Mouse (Mus musculus): ENCODE measurements around the gene Ifna14.
"Not testable (repeated sequence)": the region's sequence is repeated elsewhere in the genome, so short reads cannot be mapped to it uniquely, and the experiment has no call there.

Ifna14 gene

DNA sequence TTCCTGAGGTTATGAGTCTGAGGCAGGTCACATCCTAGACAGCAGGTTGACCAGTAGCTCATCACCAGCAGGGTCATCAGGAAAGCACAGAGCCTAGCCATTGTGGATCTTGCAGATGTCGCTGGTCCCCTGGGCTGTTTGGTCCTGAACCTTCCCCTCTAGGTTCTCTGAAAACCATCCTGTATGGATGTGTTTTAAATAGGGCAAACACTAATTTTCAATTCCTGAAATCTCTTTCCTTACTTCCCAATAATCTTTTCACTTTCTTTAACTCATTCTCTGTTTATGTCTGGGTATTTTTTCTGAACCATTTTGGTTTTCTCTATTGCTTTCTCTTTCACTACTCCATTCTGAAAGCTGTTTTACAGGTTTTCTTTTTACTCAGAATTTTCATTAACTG, at the start of gene Ifna14:
Gene Ifna14, minus strand, starts transcription at position 101 of the 400 bp plus-strand sequence.
- H3K27me3 ChIP-seq (ENCODE audit: control insufficient read depth, insufficient read depth, low read length, poor library complexity, severe bottlenecking): no peaks in the 10 kb centered on the region
- DNase-seq (ENCODE audit: low read depth, low spot score): no peak
- H3K36me3 ChIP-seq (ENCODE audit: control insufficient read depth, insufficient read depth, low read length, poor library complexity, severe bottlenecking): no peaks in the 10 kb centered on the region

DNA sequence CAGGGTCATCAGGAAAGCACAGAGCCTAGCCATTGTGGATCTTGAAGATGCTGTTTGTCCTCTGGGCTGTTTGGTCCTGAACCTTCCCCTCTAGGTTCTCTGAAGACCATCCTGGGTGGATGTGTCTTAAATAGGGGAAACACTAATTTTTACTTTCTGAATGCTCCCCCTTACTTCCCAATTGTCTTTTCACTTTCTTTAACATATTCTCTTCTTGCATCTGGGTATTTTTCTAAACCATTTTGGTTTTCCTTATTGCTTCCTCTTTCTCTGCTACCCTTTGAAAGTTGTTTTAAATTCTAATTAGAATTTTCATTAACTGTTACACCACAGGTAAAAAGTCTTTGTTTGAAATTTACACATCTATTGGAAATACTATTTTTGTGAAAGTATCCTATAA, 31.7 kb upstream of the Ifna14 start, which contains the start of gene Ifna12:
Gene Ifna12, minus strand, starts transcription at position 101 of the 400 bp plus-strand sequence.
- Histone ChIP-seq H3K36me3 (ENCODE audit: control insufficient read depth, insufficient read depth, low read length, poor library complexity, severe bottlenecking) (no peaks in the 10 kb centered on the region), H3K27me3 (ENCODE audit: control insufficient read depth, insufficient read depth, low read length, poor library complexity, severe bottlenecking) (no peaks in the 10 kb centered on the region)
- no peak for DNase-seq (ENCODE audit: low read depth, low spot score)

DNA sequence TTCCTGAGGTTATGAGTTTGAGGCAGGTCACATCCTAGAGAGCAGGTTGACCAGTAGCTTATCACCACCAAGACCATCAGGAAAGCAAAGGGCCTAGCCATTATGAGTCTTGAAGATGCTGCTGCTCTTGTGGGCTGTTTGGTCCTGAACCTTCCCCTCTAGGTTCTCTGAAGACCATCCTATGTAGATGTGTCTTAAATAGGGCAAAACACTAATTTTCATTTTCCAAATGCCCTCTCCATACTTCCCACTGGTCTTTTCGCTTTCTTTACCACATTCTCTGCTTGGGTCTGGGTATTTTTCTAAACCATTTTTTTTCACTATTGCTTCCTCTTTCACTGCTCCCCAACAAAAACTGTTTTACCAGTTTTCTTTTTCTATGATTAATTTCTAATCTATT, 20.7 kb upstream of the Ifna14 start, which contains the start of gene Ifna9:
Gene Ifna9, minus strand, starts transcription at position 101 of the 400 bp plus-strand sequence.
- no peak for DNase-seq (ENCODE audit: low read depth, low spot score)
- Histone ChIP-seq H3K36me3 (ENCODE audit: control insufficient read depth, insufficient read depth, low read length, poor library complexity, severe bottlenecking) (no peaks in the 10 kb centered on the region), H3K27me3 (ENCODE audit: control insufficient read depth, insufficient read depth, low read length, poor library complexity, severe bottlenecking) (no peaks in the 10 kb centered on the region)

DNA sequence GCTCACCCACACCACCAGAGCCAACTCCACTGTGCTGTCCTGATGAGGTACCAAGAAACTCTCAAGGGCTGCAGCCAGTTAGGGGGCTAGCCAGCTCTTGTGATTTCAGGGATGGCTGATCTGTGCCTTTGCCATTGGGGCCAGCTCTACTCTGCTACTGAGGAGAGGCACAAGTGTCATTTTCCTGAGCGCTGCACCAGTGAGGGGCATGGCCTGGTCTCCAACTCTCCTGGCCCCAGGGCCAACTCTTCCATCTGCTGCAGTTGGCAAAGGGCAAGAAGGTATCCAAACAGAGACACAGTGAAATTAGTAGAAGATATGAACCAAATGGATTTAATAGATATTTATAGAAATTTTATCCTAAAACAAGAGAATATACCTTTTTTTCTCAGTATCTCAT, 9.8 kb downstream of the Ifna14 start:
- Histone ChIP-seq H3K27me3 (ENCODE audit: control insufficient read depth, insufficient read depth, low read length, poor library complexity, severe bottlenecking) (no peaks in the 10 kb centered on the region), H3K36me3 (ENCODE audit: control insufficient read depth, insufficient read depth, low read length, poor library complexity, severe bottlenecking) (no peaks in the 10 kb centered on the region)
- no peak for DNase-seq (ENCODE audit: low read depth, low spot score)

DNA sequence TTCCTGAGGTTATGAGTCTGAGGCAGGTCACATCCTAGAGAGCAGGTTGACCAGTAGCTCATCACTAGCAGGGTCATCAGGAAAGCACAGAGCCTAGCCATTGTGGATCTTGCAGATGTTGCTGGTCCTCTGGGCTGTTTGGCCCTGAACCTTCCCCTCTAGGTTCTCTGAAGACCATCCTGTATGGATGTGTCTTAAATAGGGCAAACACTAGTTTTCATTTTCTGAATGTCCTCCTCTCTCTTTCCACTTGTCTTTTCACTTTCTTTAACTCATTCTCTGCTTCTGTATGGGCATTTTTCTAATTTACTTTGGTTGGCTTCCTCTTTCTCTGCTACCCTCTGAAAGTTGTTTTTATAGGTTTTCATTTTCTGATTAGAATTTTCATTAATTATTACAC, 13.5 kb downstream of the Ifna14 start, which contains the start of gene Ifna15:
Gene Ifna15, minus strand, starts transcription at position 101 of the 400 bp plus-strand sequence.
- not testable (repeated sequence) for DNase-seq (ENCODE audit: low read depth, low spot score); H3K27me3 ChIP-seq (ENCODE audit: control insufficient read depth, insufficient read depth, low read length, poor library complexity, severe bottlenecking); H3K36me3 ChIP-seq (ENCODE audit: control insufficient read depth, insufficient read depth, low read length, poor library complexity, severe bottlenecking)

DNA sequence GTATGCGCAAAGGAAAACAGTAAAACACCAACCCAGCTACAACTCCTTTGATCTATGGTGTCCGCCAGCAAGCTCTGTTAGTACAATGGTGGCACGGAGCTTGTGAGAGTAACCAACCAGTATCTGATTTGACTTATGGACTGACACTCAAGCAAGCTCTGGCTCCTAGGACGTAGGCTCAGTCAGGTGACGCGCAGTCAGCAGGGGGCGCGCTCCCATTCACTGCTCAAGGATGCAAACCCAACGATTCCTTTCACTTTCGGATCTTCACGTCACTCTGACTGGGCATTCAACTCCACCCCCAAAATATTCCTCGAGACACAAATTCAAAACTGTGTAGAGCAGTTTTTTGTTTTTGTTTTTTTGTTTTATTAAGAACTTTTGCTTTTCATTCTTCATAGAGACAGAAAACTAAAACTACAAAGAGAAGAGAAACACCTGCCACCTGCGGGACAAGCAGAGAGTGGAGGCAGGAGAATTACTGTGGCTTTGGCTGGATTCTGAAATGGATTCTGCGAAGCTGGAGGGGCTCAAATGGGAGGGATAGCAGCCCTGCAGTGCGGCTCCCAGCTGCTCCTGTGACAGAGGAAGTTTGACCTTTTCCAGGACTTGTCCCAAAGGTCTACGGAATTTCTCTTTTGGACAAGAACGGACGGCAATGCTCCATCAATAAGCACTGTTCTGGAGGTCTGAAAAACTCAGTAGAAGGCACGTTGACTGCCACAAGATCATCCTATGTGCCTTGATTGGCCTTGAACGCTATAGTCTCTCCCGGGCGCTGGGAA, 21.2 kb downstream of the Ifna14 start:
- Histone ChIP-seq H3K27me3 (ENCODE audit: control insufficient read depth, insufficient read depth, low read length, poor library complexity, severe bottlenecking) (no peaks in the 10 kb centered on the region; the same call in 1 of the 2 replicates), H3K36me3 (ENCODE audit: control insufficient read depth, insufficient read depth, low read length, poor library complexity, severe bottlenecking) (no peaks in the 10 kb centered on the region)
- peak; percentile 92 for DNase-seq (ENCODE audit: low read depth, low spot score)

DNA sequence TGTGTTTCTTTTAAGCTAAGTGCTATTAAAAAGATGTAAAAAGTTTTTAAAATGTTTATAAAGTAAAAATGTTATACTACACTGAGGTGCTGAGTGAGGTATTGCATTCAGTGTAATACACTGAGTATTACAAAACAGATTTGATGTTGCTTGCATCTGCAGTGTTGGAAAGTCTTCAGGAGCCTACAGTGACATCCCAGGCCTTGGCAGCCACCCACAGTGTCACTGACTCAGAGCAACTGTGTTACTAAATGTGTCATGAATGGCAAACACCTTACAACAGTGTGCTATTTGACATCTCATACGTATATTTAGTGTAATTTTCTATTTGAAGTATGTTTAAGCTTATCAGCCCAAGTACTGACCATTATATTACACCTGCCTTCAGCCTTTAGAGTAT, 23.6 kb downstream of the Ifna14 start:
- no peaks in the 10 kb centered on the region; the same call in 1 of the 2 replicates for H3K27me3 ChIP-seq (ENCODE audit: control insufficient read depth, insufficient read depth, low read length, poor library complexity, severe bottlenecking)
- H3K36me3 ChIP-seq (ENCODE audit: control insufficient read depth, insufficient read depth, low read length, poor library complexity, severe bottlenecking): no peaks in the 10 kb centered on the region
- DNase-seq (ENCODE audit: low read depth, low spot score): no peak

DNA sequence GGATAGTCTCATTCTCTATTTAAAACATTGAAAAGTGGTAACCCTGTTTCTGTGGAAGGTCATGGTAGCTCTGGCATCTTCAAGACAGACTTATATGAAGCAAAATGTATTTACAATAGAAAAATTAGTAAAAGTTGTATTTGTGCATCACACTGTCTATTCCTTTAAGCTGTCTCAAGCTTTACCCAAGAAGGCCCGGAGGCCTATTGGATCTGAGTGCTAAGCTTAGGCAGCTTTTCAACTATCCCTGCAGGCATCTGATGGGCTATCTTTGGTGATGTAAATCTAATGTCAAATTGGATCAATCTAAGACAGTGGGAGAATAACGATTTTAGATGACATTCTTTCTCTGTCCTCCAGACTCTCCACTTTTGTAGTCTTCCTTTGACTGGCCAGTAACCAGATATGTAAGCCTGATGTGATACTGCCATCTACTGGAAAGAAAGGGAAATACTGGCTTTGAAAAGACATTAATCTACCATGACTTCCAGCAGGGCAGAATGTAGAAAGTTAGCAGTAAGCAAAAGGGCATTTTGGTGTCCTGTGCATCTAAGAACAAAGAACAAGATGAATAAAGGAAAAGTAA, 27.9 kb downstream of the Ifna14 start:
- no peaks in the 10 kb centered on the region; the same call in 1 of the 2 replicates for H3K27me3 ChIP-seq (ENCODE audit: control insufficient read depth, insufficient read depth, low read length, poor library complexity, severe bottlenecking)
- peak; percentile 80 for DNase-seq (ENCODE audit: low read depth, low spot score)
- H3K36me3 ChIP-seq (ENCODE audit: control insufficient read depth, insufficient read depth, low read length, poor library complexity, severe bottlenecking): no peaks in the 10 kb centered on the region

DNA sequence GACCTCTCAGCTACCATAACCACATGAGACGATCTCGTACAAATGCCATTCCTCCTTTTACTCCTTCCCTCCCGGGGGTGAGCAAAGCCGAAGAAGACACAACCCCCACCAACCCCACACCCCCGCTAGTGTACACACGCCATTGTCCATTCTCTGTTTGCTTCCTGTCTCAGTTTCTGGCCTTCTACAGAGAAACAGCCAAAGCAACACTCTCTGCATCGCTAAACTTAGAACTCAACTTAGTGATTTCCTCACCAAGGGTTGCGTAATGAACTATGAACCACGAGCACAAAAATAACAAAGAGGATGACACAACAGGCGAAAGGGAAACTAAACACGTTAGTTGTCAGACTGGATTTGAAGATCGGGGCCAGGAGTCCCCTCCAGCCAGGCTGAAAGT, 34.3 kb downstream of the Ifna14 start:
- no peaks in the 10 kb centered on the region for H3K36me3 ChIP-seq (ENCODE audit: control insufficient read depth, insufficient read depth, low read length, poor library complexity, severe bottlenecking)
- peak; percentile 5 for DNase-seq (ENCODE audit: low read depth, low spot score)
- no peaks in the 10 kb centered on the region for H3K27me3 ChIP-seq (ENCODE audit: control insufficient read depth, insufficient read depth, low read length, poor library complexity, severe bottlenecking)

DNA sequence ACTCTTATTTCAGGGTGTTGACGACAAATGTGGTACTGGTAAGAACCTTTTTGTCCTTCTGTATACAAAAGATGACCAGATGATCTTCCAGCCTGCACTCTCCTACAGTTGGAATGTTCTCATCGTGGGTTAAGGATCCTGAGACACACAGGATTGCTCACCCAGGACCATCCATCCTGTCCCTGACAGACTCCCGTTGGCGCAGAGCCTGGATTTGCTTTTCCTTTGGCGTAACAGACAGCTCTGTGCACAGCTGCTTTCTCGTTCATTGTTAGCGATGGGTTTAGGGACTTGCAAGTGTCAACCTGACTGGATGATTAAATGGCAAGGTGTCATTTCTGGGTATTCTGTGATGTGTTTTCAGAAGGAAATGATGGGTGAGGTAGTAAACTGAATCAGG, 35.0 kb downstream of the Ifna14 start:
- H3K27me3 ChIP-seq (ENCODE audit: control insufficient read depth, insufficient read depth, low read length, poor library complexity, severe bottlenecking): no peaks in the 10 kb centered on the region
- DNase-seq (ENCODE audit: low read depth, low spot score): no peak
- H3K36me3 ChIP-seq (ENCODE audit: control insufficient read depth, insufficient read depth, low read length, poor library complexity, severe bottlenecking): no peaks in the 10 kb centered on the region

DNA sequence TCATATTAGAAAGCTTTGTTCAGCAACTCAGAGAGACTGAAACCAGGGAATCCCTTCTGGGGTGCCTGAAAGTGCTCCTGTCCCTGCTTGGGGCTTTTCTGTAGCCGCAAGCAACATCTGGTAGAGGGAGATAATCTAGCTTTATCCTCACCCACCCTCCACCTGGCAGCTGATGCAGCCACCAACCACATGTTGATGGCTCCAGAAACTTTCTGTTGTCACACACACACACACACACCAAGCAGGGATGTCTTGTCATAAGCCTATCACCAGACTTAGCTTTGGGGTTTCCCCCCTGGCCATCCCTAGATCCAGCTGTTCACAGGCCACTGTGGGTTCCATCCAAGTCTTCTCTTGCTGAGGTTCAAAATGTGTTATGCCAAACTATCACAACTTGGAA, 35.9 kb downstream of the Ifna14 start:
- no peaks in the 10 kb centered on the region for H3K36me3 ChIP-seq (ENCODE audit: control insufficient read depth, insufficient read depth, low read length, poor library complexity, severe bottlenecking)
- DNase-seq (ENCODE audit: low read depth, low spot score): no peak
- H3K27me3 ChIP-seq (ENCODE audit: control insufficient read depth, insufficient read depth, low read length, poor library complexity, severe bottlenecking): no peaks in the 10 kb centered on the region

DNA sequence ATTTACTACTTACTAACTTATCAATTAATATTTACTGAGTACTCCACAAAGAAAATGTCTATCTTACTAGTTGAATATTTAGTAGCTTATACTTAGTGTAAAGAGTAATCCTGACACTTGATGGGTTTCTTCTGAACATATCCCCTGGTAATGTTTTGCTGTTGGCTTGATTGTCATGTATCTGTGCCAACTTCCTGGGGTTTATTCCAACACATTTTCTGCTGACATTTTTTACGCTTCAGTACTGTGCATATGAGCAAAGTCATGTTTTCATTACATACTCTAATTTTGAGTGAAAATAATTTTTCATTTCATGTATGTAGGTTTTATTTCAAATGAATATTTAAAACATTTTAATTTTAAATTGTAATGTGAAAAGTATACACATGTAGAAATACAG, 36.7 kb downstream of the Ifna14 start:
- DNase-seq (ENCODE audit: low read depth, low spot score): no peak
- H3K36me3 ChIP-seq (ENCODE audit: control insufficient read depth, insufficient read depth, low read length, poor library complexity, severe bottlenecking): no peaks in the 10 kb centered on the region
- H3K27me3 ChIP-seq (ENCODE audit: control insufficient read depth, insufficient read depth, low read length, poor library complexity, severe bottlenecking): no peaks in the 10 kb centered on the region

DNA sequence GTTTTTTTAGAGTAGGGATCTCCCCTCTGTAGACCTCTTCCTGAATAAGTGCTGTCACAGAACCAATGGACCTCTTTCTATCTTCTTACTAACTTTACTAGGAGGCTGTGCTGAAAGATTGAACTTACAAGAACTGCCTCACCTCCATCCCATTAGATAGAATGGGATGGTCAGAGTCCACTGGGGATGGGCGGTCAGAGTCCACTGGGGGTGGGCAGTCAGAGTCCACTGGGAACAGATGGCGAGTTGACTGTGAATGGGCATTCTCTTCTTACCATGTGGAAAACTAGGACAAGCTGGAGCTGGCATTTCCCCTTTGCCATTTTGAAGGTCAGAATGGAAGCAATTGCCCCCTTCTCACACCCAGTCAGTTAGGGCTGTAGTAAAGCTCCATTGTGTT, 38.1 kb downstream of the Ifna14 start:
- no peak for DNase-seq (ENCODE audit: low read depth, low spot score)
- H3K27me3 ChIP-seq (ENCODE audit: control insufficient read depth, insufficient read depth, low read length, poor library complexity, severe bottlenecking): no peaks in the 10 kb centered on the region
- no peaks in the 10 kb centered on the region for H3K36me3 ChIP-seq (ENCODE audit: control insufficient read depth, insufficient read depth, low read length, poor library complexity, severe bottlenecking)

DNA sequence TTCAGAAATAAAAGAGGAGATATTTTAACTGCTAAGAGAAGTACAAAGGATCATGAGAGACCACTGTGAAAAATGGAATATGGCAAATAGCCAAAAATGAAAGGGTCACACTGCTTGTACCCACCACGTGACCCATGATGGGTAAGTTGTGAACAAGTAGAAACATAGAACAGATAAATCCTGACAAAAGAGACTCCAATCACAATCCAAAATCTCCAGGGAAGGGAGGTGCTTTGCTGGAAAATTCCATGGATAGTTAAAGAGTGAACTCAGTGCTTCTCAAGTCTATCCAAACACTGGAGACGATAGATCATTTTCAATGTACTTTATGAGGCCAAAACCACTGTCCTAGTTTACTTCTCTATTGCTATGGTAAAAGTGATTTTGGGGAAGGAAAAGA, 40.7 kb downstream of the Ifna14 start:
- Histone ChIP-seq H3K36me3 (ENCODE audit: control insufficient read depth, insufficient read depth, low read length, poor library complexity, severe bottlenecking) (no peaks in the 10 kb centered on the region), H3K27me3 (ENCODE audit: control insufficient read depth, insufficient read depth, low read length, poor library complexity, severe bottlenecking) (no peaks in the 10 kb centered on the region)
- DNase-seq (ENCODE audit: low read depth, low spot score): no peak

DNA sequence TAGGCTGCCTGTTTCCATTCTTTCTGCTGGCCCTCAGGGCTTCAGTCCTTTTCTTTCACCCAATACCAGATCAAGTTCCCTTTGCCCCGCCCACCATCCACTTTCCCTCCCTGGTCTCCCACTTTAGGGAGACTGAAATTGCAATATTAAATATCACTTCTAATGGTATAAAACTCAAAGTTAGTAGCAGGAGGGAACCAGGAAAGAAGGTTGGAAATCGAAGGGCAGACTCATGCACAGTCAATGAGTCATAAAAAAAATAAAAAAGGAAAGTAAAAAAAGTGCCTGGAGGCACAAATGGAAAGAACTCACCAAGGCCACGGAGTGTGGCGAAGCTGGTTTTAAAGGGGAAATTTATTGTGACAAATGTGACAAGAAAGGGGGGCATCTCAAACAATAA, 41.3 kb downstream of the Ifna14 start:
- Histone ChIP-seq H3K27me3 (ENCODE audit: control insufficient read depth, insufficient read depth, low read length, poor library complexity, severe bottlenecking) (no peaks in the 10 kb centered on the region), H3K36me3 (ENCODE audit: control insufficient read depth, insufficient read depth, low read length, poor library complexity, severe bottlenecking) (no peaks in the 10 kb centered on the region)
- no peak for DNase-seq (ENCODE audit: low read depth, low spot score)

Measured in splenic B cell, adult 2 months (primary cell).